Mouse (Mus musculus): ENCODE measurements at regions not wholly inside any gene's neighbourhood (a gene's known extent, or its start where the extent isn't known, plus 50 kb on each side); places are given as distances from the start of the nearest gene placed in this dataset.

GRCm38 (mm10) chr10:17602446-17602845 lies 120.6 kb upstream of the Cited2 start:
- intact Hi-C loops (cut with DNase I): no loop called here
- no peak for DNase-seq

GRCm38 (mm10) chr10:17608220-17608619 lies 114.8 kb upstream of the Cited2 start:
- DNase-seq: no peak
- intact Hi-C loops (cut with DNase I): no loop called here

GRCm38 (mm10) chr10:17610592-17610991 lies 112.4 kb upstream of the Cited2 start:
- intact Hi-C loops (cut with DNase I): no loop called here
- no peak for DNase-seq

- DNase-seq: no peak
- intact Hi-C loops (cut with DNase I): no loop called here
Observed at GRCm38 (mm10) chr10:17613281-17613680, 109.7 kb upstream of the Cited2 start.

GRCm38 (mm10) chr10:17618024-17618423 lies 105.0 kb upstream of the Cited2 start:
- DNase-seq: no peak
- intact Hi-C loops (cut with DNase I): no loop called here

GRCm38 (mm10) chr10:17619617-17620016 lies 103.4 kb upstream of the Cited2 start:
- intact Hi-C loops (cut with DNase I): no loop called here
- no peak for DNase-seq

- DNase-seq: no peak
- intact Hi-C loops (cut with DNase I): no loop called here
Observed at GRCm38 (mm10) chr10:17621703-17622385, 101.2 kb upstream of the Cited2 start.

- intact Hi-C loops (cut with DNase I): no loop called here
- DNase-seq: no peak
Observed at GRCm38 (mm10) chr10:17622802-17623201, 100.2 kb upstream of the Cited2 start.

- intact Hi-C loops (cut with DNase I): no loop called here
- no peak for DNase-seq
Observed at GRCm38 (mm10) chr10:17629709-17630108, 93.3 kb upstream of the Cited2 start.

GRCm38 (mm10) chr10:17630861-17631581 lies 92.0 kb upstream of the Cited2 start:
- intact Hi-C loops (cut with DNase I): no loop called here
- no peak for DNase-seq

- DNase-seq: no peak
- intact Hi-C loops (cut with DNase I): no loop called here
Observed at GRCm38 (mm10) chr10:17631817-17632216, 91.2 kb upstream of the Cited2 start.

GRCm38 (mm10) chr10:17632959-17633674 lies 89.9 kb upstream of the Cited2 start:
- intact Hi-C loops (cut with DNase I): no loop called here
- no peak for DNase-seq

GRCm38 (mm10) chr10:17645363-17645762 lies 77.7 kb upstream of the Cited2 start:
- no peak for DNase-seq
- intact Hi-C loops (cut with DNase I): no loop called here

GRCm38 (mm10) chr10:17646391-17646790 lies 76.6 kb upstream of the Cited2 start:
- intact Hi-C loops (cut with DNase I): no loop called here

GRCm38 (mm10) chr10:17648077-17648476 lies 74.9 kb upstream of the Cited2 start:
- no peak for DNase-seq
- intact Hi-C loops (cut with DNase I): no loop called here

More at GRCm38 (mm10) chr10:17646391-17646790, 76.6 kb upstream of the Cited2 start:
- no peak for DNase-seq

GRCm38 (mm10) chr10:17650997-17651750 lies 71.8 kb upstream of the Cited2 start:
- no peak for DNase-seq
- intact Hi-C loops (cut with DNase I): no loop called here

- intact Hi-C loops (cut with DNase I): no loop called here
- no peak for DNase-seq
Observed at GRCm38 (mm10) chr10:17653325-17653724, 69.7 kb upstream of the Cited2 start.

- intact Hi-C loops (cut with DNase I): no loop called here
- DNase-seq: no peak
Observed at GRCm38 (mm10) chr10:17653785-17654184, 69.2 kb upstream of the Cited2 start.

- DNase-seq: no peak
- intact Hi-C loops (cut with DNase I): no loop called here
Observed at GRCm38 (mm10) chr10:17654308-17654858, 68.6 kb upstream of the Cited2 start.

GRCm38 (mm10) chr10:17655459-17656051 lies 67.5 kb upstream of the Cited2 start:
- intact Hi-C loops (cut with DNase I): no loop called here
- DNase-seq: no peak

Measured in heart, postnatal 36 days (tissue).